Mouse (Mus musculus) natural killer cell, adult 2 months (primary cell): ENCODE data around the gene Ogdhl.
"Not testable (repeated sequence)": the region's sequence is repeated elsewhere in the genome, so short reads cannot be mapped to it uniquely, and the experiment has no call there.

Experiments used
- DNase-seq, 2 experiments: peaks; one replicate each; pipeline ENCODE4 v3.0.0; 2022; ENCODE audit warnings: low spot score in 2 of 2

The Ogdhl gene

DNA sequence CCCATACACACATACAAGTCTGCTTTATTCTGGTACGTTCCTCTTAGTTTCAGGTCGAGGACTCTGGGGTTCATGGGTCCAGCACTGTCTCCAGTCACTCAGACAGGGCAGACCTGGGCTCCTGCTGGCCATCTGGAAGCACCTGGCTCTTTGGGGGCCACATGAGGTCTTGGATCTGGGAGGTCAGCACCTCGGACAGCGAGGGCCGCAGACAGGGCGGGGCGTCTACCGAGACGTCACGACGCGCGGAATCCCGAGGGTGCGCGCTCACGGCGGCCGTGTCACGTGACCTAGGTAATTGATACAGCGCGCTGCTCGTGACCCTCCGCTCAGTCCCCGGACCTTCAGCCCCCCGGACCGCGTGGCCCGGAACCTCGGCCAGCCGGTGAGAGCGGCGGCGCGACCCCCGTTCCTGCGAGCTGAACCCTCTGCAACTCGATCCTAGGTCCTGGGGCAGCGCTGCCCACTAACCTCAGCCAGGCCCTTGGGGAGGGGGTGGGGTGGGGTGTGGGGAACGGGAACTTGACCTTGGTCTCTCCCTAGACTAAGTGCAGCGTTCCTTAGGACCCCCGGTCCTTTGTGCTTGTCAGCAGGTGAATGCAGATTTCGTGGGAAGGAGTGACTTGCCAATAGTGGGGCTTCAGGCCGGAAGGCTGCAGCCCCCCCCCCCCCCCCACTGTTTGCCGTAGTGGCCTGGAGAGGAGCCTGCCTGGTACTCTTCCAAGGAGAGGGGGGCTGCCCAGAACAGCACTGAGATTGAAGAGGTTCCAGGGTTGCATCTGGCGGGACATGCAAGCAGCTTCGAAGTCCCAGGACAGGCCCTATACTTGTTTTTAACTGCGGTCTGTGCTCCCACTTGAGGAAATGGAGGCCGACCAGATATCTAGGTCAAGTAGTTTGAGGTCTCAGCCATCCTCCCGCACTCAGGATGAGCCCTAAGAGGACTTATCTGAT, at the start of gene Ogdhl:
Gene Ogdhl, plus strand, starts transcription at position 288 of the 954 bp plus-strand sequence.
- DNase-seq = peak; percentile 7 to 39

DNA sequence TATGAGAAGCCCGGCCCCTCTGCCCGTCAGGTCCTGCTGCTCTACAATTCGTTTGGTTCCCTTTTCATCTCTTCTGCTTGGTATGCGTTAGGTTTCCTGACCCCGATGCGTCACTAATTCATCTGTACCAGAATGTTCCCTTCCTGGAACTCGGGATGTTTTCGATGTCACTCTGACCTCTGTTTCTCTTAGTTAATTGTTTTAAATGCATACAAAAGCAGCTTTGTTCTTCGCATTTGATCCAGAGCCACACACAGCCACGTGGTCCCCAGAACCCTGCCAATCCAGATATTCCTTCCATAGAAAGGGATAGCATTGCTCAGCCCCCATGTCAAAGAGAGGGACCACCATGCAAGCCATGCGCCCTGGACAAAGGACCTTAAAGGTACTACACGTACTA, 20.2 kb upstream of the Ogdhl start:
- DNase-seq = no peak

- DNase-seq = no peak
Measured at GRCm38 (mm10) chr14:32302423-32302822, 19.4 kb upstream of the Ogdhl start.

DNA sequence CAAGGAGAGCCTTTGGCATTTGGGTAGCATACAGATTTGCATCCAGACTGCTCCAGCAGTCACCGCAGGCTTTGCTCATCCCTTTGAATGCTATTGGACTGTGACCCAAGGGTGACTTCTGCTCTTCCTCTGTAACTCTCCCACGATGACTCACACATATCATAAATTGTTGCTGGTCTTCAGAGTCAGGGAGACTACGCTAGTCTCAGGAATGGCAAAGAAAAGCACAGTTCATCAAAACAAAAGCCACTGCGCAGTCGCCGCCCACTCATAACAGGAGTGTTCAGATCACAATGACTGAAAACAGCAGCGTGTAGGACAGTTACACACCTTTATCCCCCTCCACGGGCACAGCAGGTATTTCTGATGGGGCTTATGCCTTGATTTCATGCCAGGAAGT, 16.9 kb upstream of the Ogdhl start:
- DNase-seq = no peak

GRCm38 (mm10) chr14:32309876-32310275, 11.9 kb upstream of the Ogdhl start:
- no peak for DNase-seq

GRCm38 (mm10) chr14:32311381-32312035, 10.3 kb upstream of the Ogdhl start:
- DNase-seq = no peak

DNA sequence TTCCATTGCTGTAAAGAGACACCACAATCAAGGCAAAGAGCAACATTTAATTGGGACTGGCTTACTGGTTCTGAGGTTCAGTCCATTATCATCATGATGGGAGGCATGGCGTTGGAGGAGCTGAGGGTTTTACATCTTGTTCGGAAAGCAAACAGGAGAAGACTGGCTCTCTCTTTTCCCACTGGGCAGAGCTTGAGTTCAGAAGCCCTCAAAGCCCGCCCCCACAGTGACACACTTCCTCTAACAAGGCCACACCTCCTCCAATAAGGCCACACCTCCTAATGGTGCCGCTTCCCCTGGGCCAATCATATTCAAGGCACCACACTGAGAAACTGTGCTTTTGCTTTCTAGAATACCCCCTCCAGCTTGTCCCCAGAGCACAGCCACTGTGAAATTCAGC, 4.0 kb upstream of the Ogdhl start:
- DNase-seq = no peak

DNA sequence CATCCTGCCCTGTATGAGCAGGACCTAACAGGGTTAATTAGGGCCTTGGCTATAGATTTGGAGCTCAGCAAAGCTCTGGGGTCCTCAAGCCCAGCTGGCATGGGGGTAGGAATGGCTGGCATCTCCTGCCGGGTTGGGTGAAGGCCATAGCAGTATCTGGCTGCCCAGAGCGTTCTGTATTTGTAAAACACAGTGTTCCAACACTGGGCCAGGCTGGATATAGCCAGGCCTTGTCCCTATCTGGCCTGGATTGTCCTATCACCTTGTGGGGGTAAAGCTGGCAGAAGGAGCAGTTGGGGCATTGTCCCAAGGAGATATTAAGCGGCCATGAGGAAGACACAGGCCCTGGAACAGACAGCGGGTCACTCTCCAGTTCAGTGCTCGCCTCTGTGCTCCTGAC, 1.4 kb downstream of the Ogdhl start:
- DNase-seq = no peak

DNA sequence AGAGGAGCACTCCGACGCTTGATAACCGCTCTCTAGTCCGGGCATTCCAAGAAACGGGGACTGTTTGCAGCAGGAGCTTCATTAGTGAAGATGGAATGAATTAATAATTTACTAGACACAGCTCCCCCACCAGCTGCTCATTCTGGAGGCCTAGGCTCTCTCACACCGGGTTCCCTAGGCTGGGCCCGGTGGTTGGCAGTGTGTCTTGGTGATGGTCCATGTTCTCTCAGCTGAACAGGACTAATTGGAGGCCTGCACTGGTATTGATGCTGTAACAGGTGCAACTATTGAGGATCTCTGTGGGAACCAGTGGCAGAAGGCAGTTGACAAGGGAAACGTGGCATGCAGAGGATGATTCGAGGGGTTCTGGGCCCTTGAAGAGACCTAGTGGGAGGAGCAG, 5.5 kb downstream of the Ogdhl start:
- DNase-seq = no peak

- no peak for DNase-seq
Measured at GRCm38 (mm10) chr14:32332515-32333445, 11.0 kb downstream of the Ogdhl start.

GRCm38 (mm10) chr14:32336021-32336420, 14.2 kb downstream of the Ogdhl start:
- no peak for DNase-seq

DNA sequence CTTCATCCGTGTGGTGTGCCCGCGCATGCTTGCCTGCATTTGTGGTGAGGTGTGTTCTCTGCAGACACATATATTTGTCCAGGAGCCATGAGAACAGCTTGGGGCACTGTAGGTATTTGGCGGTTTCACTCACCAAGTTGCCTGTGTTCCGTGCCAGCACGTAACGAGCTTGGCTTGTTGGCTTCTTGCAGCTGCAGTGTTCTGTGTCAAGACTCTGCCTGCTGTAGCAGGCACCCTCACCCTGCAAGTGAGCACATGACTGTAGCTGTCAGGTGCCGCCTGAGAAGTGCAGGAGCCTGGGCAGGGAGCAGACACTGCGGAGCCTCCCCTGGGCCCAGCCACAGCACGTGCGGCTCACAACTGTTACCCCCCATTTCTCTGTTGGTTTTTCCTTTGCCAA, 14.7 kb downstream of the Ogdhl start:
- no peak for DNase-seq

DNA sequence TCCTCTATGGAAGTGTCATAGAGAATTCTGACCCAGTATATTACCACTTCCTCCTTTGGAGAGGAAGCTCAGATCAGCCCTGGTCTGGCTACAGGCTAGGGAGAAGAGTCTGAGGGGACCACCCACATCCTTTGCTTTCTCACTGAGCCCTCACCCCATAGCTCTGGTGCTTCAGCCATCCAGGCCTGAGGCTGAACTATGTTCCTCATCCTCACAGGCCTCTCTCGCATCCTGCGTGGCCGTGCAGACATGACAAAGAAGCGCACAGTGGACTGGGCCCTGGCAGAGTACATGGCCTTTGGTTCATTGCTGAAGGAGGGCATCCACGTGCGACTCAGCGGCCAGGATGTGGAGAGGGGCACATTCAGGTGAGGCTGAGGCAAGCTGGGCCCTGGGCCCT, 20.0 kb downstream of the Ogdhl start:
- no peak for DNase-seq

DNA sequence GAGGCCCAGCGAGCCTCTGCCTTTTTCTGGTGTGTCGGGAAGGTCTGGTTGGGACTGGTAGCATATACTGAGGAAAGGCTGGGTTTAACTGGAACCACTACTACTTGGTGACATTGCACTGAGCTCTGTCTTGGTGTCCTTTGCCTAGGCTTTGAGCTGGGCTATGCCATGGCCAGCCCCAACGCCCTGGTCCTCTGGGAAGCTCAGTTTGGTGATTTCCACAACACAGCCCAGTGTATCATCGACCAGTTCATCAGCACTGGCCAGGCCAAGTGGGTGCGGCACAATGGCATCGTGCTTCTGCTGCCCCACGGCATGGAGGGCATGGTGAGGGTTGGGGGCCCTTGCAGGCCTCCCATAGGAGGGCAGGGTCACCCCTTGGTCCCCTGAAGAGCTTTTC, 22.4 kb downstream of the Ogdhl start:
- no peak for DNase-seq

- DNase-seq = no peak
Measured at GRCm38 (mm10) chr14:32344694-32345093, 22.9 kb downstream of the Ogdhl start.

DNA sequence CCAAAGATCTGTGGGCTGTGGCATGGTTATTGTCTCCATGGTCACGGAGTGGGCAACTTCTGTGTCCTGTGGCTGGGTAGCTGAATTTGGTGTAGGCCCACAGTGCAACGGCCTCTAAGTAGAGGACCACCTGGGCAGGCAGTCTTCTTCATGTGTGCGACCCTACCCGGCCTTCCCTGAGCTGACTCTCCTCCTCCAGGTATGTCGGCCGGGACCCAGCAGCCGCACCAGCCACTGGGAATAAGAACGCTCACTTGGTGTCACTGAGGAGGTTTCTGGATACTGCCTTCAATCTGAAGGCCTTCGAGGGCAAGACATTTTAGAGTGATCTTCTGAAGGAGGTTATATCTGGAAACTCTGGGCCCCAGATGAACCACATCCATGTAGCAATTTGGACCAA, 25.5 kb downstream of the Ogdhl start:
- DNase-seq = no peak

- DNase-seq = not testable (repeated sequence)
Measured at GRCm38 (mm10) chr14:32351181-32351920, 29.5 kb downstream of the Ogdhl start.

DNA sequence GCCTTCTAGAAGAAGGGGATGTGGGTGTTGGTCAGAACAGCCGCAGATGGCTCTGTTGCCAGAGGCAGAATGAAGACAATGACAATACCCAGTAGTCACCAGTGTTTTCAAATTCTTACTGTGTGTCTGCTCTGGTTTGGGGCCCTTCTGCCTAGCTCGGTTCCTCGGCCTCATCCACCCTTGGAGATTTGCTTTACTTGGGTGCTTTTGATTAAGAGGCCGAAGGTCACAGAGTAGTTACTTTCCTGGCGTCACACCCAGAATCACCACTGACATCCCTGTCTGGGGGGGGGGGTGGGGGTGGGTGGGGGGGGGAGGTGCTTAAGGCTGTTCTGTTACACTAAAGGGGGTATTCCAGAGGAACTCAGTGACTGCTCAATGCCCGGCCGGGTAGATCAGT, 42.5 kb downstream of the Ogdhl start:
- DNase-seq = no peak

DNA sequence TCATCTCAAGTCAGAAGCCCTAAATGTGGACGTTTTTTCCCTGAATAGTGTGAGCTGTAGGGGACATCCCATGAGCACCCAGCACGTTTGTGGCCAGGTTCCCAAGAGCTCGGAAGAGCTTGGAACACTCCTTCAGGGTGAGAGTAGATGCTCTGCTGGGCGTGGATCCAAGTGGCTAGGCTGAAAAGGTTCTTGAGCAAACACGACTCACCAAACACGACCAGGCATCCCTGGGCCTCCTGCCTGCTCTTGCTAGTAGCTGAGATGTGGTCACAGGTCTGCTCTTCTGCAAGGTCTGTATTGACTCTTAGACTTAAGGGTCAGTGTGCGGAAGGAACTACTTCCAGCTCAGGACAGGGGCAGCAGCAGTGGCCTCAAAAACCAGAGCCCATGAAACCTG, 47.9 kb downstream of the Ogdhl start:
- no peak for DNase-seq

- no peak for DNase-seq
Measured at GRCm38 (mm10) chr14:32372510-32372909, 50.7 kb downstream of the Ogdhl start.

DNA sequence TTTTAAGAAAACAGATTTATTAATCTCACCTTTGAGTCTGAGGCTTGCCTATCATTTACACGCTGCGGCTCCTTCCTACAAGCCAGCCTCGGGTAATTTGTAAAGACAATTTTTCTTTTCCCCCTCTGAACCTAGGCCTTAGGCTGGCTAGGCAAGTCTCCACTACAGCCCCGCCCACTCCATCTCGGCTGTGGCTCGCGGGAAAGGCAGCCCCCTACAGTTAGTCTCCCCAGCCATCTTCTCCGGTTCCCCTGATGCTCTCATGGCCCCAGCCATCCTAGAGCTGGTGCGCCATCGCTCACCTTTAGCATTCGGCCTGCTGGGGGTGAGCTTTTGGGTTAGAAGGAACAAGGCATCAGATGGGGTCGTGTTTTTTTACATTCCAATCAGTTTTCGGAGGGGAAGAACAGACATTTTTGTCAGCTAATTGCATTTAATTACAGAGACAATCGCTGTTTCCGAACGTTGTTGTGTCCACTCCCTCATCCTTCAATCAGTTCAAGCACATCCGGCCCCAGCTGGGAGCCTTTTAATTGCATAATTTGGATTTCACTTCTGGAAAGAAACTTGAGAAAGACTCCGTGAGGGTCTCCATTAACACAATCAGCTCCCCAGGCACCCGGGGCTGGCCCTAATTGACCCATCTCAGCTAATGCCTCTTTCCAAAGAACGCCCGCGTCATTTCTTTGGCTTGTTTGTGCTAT, 57.7 kb downstream of the Ogdhl start:
- DNase-seq = no peak
